Mouse (Mus musculus) cortical plate, adult 2 months (tissue): ENCODE results near the gene Ccng2.

Experiments used
- CTCF ChIP-seq: fragments of 200-500 bp; IDR thresholded peaks from 2 replicates; pipeline ENCODE4 v1.5.1; 2011; ENCODE audit warnings: mild to moderate bottlenecking, control low read depth, low read length; ENCODE audit not compliant: insufficient read depth; ENCODE audit errors: extremely low read depth
- POLR2A ChIP-seq: fragments of 200-500 bp; IDR thresholded peaks from 2 replicates; pipeline ENCODE4 v1.6.1; 2011; ENCODE audit warnings: mild to moderate bottlenecking, low read length, control low read depth; ENCODE audit not compliant: insufficient read depth; ENCODE audit errors: extremely low read depth

DNA sequence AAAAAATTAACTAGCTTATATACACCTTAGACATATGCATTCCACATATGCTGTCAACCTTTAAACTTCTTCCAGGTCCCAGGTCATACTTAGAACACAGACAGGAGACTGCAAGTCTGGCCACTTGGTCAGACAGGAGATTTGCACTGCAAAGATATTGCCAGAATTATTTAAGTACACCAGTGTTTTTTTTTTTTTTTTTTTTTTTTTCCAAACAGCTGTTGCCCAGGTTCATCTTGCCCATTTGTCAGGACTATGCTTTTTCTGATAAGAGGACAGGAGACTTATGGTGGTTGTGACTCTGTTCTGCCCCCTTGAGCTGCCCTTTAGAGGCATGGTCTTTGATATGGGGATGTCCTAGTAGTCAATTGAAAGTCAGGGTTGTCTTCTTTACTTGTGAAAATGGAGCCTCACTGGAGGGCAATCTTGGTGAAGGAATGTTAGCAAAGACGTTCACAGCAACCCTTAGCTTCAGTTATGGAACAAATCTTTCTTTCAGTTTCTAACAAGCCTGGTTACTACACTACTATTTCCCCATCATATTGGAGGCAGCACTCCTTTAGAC is 2.8 kb upstream of the Ccng2 start:
- TF ChIP-seq POLR2A (no peak), CTCF (no peak)
